Mouse (Mus musculus) monocyte, adult 5-6 weeks (primary cell): ENCODE measurements around the gene Creb3l2. TPM values are rescaled to one million over a fixed set of nuclear protein-coding genes. Genes with fewer than 3 reads are reported as not detected.

Experiments used
- ATAC-seq: fragments of 153-309, 156-312 bp; replicated peaks from 2 replicates; pipeline ENCODE4 v1.8.0; 2017; ENCODE audit warnings: mild to moderate bottlenecking; ENCODE audit not compliant: low TSS enrichment, insufficient number of reproducible peaks, severe bottlenecking, poor library complexity, low FRiP score
- total RNA-seq: library from RNA; stranded (forward); fragments of 200-1000, 200-491, 200-594 nt; gene quantifications from 3 replicates; pipeline ENCODE4 v1.2.3, GENCODE M21; 2017

The Creb3l2 gene
- total RNA-seq, 1 experiment from 2014 or later = 2.9 TPM

DNA sequence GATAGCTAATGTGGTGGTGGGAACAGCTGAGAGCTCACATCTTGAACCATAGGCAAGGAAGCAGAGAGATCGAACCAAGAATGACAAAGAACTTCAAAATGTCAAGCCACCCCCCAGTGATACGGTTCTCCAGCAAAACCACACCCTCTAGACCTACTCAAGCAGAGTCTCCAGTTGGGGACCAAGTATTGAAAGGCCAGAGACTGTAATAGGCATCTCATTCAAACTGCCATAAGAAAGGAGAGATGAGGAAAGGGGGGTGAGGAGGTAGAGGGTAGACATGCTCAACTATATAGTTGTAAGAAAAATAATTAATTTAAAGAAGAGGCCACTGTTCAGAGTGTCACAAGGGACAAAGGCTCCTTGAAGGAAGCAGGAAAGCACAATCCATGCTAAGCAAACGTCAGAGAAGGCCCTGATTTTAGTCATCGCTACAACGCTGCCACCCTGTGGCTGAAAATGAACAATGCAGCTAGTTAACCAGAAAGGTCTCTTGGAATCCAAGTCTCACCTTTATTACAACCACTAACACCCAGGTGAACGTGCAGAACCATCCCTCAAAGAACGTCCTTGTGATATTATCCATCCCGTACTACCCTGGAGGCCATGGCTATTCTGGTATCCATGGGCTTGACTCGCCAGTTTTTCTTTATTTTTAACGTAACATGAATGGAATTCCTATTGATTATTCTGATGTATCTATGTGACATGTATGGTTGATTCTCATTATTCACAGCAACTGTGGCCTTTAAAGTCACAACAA lies 5.9 kb upstream of the Creb3l2 start:
- ATAC-seq = peak; percentile 75

GRCm38 (mm10) chr6:37442781-37443180 lies 835 bp upstream of the Creb3l2 start:
- ATAC-seq = no peak

DNA sequence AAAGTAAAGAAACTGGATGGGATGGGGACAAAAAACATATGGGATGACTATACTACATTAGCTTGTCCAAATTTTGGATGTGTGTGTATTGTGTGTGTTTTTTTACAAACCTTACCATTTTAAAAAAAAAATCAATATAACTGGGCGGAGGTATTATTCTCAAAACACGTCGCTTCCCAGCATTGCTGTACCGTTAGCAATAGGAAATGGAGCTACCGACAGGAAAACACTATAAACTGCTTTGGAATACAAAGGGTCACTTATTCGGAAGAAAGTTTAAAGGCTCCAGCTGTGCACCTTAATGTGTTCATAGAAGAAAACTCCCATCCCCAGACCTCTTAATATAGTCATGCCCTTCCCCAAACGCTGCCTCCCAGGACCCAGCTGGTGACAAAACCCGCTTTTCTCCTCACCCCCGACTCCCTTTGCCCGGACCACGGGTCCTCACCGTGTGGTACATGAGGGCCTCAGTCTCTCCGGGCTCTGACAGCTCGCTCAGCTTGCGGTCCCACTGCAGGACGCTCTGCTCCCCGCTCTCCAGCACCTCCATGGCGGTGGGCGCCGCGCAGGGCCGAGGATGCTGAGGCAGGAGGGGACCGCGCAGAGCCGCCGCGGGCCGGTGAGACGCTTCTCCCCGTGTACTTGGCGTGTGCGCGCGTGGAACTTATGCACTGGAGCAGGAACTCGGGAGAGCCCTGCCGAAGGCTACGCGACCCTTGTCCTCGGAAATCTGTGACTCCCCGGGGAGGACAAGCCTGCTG lies 515 bp downstream of the Creb3l2 start:
- no peak for ATAC-seq

DNA sequence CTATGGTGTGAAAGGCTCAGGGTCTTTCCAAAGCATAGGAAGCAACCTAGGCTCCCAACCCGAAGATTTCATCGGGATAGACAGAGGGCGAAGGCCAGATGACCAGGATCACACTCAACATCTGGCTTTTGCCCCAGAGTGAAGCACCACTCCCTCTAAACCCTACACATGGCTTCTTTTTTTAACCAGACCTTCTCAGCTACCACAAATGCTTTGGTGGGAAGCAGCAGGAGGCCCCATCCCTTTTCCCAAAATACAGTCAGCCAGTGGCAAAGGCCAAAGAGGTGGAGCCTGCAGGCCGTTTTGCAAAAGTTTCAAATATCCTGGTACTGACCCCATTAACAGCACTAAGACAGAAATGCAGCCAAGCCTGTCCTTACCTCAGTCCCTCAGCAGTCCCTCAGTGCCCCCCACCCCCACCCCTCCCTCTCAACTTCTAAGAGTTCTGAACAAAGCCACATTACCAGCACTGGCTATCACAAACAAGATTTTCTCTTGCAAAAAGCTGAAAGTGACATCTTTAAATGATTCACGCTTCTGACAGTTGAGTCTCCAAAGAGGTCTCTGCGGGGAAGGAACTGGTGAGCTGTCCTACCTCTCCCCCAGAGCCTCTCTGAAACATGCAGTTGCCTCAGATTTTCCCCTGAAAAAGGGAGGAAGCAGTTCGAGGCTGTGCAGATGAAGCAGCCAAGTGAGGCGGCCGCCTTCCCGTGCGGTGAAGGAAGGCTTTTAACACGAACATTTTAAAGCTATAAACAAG lies 1.3 kb downstream of the Creb3l2 start:
- no peak for ATAC-seq

DNA sequence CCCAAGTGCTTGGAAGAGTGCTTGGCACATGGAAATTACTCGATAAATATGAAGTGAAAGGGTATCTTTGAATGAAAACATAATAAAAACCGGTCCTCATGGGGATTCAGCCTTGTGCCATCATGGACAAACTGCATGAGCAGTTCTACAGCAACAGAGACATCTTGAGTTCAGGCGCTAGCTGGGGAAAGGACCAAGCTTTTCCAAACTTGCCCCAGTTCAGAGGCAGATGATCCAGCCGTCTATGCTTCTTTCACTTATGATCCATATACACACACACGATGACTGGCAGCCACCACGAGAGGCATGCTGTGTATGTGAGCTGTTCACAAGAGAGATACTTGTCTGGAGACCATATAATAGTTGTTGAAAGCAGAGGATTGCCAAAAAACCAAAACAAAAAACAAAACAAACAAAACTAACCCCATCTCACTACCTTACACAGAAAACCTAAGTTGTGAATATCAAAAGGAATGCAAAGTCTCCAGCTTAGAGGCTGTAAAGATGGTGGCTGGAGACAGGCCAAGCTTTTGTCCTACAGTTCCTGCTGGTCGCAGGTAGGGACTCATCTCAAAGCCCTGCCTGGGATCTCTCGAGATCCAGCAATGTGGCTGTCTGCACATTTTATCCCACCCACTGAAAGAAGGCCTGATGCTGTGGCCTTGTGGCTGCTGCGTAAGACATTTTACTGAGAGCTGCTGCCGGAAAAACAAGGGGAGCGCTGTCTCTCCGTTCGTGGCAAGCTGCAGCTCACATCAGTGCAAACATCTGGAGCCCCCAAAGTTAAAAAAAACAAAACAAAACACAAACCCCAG lies 2.1 kb downstream of the Creb3l2 start:
- ATAC-seq = no peak

GRCm38 (mm10) chr6:37438510-37438909 lies 3.4 kb downstream of the Creb3l2 start:
- no peak for ATAC-seq

GRCm38 (mm10) chr6:37437086-37437485 lies 4.9 kb downstream of the Creb3l2 start:
- ATAC-seq = no peak

DNA sequence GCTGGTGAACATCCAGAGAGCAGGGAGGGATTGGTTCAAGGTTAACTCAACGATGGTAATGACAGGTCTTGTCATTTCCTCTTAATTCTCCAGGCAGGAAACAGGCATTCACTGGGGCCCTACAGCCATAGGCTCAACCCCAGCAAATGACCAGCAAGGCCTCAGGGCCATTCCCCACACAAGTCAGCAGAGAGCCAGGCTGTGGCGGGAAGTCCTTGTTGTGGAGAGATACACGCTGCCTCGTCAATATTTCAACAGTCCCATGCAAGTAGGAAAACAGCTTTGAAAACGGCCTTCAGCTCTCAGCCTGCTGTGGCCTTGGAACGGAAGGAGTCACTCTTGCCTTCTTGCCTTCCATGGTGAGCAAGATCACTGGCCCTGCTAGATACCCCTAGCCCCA lies 6.6 kb downstream of the Creb3l2 start:
- no peak for ATAC-seq

- ATAC-seq = no peak
Measured at GRCm38 (mm10) chr6:37429849-37430470, 12.0 kb downstream of the Creb3l2 start.

GRCm38 (mm10) chr6:37428947-37429346 lies 13.0 kb downstream of the Creb3l2 start:
- ATAC-seq = no peak

GRCm38 (mm10) chr6:37428044-37428443 lies 13.9 kb downstream of the Creb3l2 start:
- no peak for ATAC-seq

DNA sequence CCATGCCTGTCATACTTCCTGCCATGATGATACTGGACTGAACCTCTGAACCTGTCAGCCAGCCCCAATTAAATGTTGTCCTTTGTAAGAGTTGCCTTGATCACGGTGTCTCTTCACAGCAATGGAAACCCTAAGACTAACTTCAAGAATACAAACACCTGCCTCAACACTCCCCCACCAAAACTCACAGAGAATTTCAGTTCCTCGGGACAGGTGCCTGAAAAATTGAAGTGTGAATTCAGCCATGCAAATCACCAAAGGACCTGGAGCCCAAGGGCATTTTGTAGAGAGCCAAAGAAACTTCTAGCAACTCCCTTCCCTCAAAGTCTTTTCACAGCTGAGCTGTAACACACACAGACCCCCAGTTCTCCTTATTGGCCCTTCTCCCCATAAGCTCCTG lies 15.3 kb downstream of the Creb3l2 start:
- no peak for ATAC-seq

DNA sequence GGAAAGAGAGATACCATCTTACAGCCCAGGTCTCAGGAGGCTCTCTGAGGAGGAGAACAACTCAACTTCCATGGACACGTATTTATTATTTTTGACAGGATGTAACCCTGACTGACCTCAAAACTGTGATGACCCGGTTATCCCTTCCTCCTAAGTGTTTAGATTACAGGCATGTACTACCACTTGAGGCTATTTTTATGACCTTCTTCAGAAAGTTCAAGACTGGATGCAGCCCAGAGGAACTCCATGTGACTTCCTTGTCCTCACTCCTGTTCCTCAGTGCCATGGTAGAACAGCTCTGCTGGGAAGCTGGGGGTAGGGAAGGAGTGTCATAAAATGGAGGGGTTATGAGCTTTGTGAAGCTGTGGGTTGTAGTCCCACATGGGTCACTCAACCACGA lies 16.1 kb downstream of the Creb3l2 start:
- ATAC-seq = no peak

- no peak for ATAC-seq
Measured at GRCm38 (mm10) chr6:37425075-37425474, 16.9 kb downstream of the Creb3l2 start.

GRCm38 (mm10) chr6:37424374-37424773 lies 17.6 kb downstream of the Creb3l2 start:
- no peak for ATAC-seq

DNA sequence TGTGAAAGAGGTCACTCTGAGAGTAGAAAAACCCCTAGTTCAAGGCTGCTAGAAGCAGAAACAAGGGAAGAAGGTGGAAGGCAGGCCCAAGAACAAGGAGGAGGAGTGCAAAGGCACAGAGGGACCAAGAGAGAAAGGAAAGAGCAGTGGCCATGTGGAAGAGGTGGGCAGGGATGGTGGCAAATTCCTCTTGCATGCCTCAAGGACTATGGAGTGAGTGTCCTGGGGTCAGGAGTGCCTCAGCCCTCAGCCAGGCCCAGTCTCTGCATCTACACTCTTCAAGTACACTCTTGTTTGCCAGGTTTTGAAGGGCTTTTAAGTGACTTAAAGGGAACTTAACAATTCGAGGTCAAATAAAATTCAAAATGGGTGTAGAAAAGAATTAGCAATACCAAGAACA lies 18.6 kb downstream of the Creb3l2 start:
- ATAC-seq = no peak

- no peak for ATAC-seq
Measured at GRCm38 (mm10) chr6:37421124-37421523, 20.8 kb downstream of the Creb3l2 start.

DNA sequence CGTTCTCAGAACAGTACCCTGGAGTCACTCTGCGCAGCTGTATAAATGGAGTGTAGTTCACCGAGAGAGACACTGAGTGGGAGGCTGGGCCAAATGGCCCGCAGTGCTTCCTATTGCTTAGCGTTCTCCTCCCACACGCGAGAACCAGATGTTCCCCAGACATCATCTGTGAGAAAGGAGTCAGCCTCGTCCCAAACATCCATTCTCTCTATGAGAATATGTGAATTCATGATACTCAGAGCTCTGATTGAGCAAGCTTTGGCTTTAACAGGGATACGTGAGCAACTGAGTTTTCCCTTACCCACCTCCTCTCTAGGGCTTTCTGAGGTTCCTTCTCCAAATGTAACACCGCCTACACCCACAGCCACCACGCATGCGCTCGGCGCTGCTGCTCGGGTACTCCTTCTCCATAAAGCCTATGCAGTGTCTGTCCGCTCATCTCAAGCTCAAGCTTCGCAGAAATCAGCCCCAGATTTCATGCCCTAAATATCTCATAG lies 22.5 kb downstream of the Creb3l2 start:
- no peak for ATAC-seq
